Mouse (Mus musculus) liver, embryonic 14.5 days (tissue): Measurements from ENCODE around the gene Cct2.

Experiments
- CTCF ChIP-seq: IDR thresholded peaks from 2 replicates; pipeline ENCODE4 v1.5.1; 2016; ENCODE audit warnings: antibody characterized with exemption, low read depth, control low read depth
- EP300 ChIP-seq: IDR thresholded peaks from 2 replicates; pipeline ENCODE4 v1.6.1; 2016; ENCODE audit warnings: antibody characterized with exemption, low read depth

DNA sequence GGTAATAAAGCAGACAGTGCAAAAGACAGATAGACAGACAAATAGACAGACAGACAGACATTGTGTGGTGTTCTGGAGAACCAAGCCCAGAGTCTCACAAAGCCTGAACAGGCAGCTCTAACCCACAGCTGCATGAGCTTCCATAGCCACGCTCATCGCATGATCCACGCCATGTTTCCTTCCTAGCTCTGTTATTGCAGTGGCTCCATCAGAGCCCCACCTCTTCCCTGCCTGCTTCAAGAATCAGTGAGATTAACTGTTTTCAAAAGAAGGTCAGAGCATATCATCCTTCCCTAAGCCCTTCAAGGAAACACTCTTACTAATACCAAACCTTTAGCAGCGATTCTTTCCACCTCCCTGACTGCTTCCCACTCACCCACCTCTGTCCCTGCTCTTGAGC, 41.4 kb upstream of the Cct2 start:
- no peak for TF ChIP-seq CTCF
- TF ChIP-seq EP300: peak; percentile 35
